Mouse (Mus musculus) embryonic fibroblast, embryonic 13.5 days (primary cell): ENCODE results near the gene Pld1.

Experiments
- CTCF ChIP-seq: IDR thresholded peaks from 2 replicates; pipeline ENCODE4 v1.5.1; 2011; ENCODE audit warnings: mild to moderate bottlenecking, control low read depth, low read length, moderate library complexity, borderline replicate concordance; ENCODE audit not compliant: insufficient read depth
- POLR2A ChIP-seq: IDR thresholded peaks from 2 replicates; pipeline ENCODE4 v1.6.1; 2011; ENCODE audit warnings: low read depth, mild to moderate bottlenecking, control low read depth, low read length, moderate library complexity

GRCm38 (mm10) chr3:28007684-28008083 lies 69.2 kb downstream of the Pld1 start:
- TF ChIP-seq CTCF: no peak
- TF ChIP-seq POLR2A: no peak
